Mouse (Mus musculus) olfactory bulb, adult 2 months (tissue): ENCODE data around the gene Ppp1r14c.

Experiments used
- CTCF ChIP-seq: fragments of 200-500 bp; IDR thresholded peaks from 2 replicates; pipeline ENCODE4 v1.5.1; 2012; ENCODE audit warnings: low read depth, mild to moderate bottlenecking, low read length, moderate library complexity; ENCODE audit not compliant: insufficient read depth
- POLR2A ChIP-seq: fragments of 200-500 bp; IDR thresholded peaks from 2 replicates; pipeline ENCODE4 v1.6.1; 2012; ENCODE audit warnings: mild to moderate bottlenecking, low read depth, low read length, moderate library complexity; ENCODE audit not compliant: insufficient read depth

DNA sequence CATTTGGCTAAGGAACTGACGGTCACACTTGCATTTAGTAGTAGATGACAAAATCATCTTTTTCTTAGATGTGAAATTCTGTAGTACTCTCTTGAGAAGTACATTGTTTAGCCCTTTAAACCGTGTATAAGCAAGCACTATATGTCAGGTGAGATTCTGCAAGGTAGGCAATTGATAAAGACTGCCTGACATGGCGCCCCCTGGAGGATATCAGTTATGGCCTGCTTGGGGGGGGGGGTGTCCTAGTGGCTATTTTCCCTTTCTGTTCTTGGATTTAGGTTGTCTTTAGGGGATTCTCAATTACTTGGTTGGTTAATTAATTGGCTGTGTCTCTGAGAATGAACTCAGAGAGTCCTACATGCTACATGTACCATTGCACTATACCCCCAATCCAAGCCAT is 31.5 kb downstream of the Ppp1r14c start:
- no peak for TF ChIP-seq CTCF
- no peak for TF ChIP-seq POLR2A
